9 mouse cellular contexts compared by ENCODE assay signal in the genomic region with DNA sequence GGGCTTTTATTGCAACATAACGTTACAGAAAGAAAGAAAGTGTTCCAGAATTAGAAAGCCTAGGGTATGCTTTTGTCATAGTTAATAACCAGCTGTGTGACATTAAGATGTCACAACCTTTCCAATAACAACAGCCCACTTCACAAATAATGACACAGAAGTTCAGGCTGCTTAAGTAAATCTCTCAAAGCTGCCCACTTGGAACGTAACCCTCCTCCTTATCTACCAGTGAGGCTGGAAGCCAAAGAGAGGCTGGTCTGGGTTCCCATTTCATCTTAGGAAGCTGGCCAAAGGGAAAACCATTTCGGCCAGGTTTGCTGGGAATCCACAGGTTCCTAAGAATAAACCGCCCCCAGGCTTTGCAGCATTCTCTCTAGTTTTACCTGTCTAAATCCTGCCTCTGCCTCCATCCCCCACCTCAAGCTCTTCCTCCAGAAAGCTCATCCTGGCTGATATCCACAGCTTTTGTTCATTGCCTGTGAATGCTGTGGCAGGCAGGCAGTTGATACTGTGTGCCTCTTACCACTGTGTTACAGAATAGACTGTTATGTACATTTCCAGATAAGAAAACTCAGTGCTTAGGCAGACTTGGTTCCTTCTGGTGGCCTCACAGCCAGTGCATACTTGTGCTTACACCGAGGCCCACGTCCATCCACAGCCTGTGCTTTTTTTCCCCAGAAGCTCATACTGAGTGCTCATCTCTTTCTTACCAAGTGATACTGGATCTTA. TPM values are rescaled to one million over a fixed set of nuclear protein-coding genes. Genes with fewer than 3 reads are reported as not detected.
DNase-seq lines count a peak whose midpoint lies in the region; ATAC-seq and TF ChIP-seq lines count a peak whose summit lies in the region.
"Had no signal": no experiment of that assay in that cellular context is flagged by ENCODE, and none has a peak within 500 bp of the region (broad histone marks: within the 10 kb centered on the region; RNA-seq: fewer than 3 reads in every experiment).

No protein-coding gene starts in this region.

- no peaks in the 10 kb centered on the region for H3K9me3 ChIP-seq in forebrain, embryonic 13.5 days (replicated peaks)
- H3K9me3 ChIP-seq in hindbrain, embryonic 12.5 days (replicated peaks) = no peaks in the 10 kb centered on the region
- H3K9me3 ChIP-seq in midbrain, embryonic 15.5 days = no peaks in the 10 kb centered on the region
- H3K9me3 ChIP-seq: embryonic facial prominence, embryonic 15.5 days had no signal

- H3K4me2 ChIP-seq in forebrain, embryonic 13.5 days = no peak overlapping the region
- no peak overlapping the region for H3K4me2 ChIP-seq in hindbrain, embryonic 12.5 days (replicated peaks)
- H3K4me2 ChIP-seq in midbrain, embryonic 15.5 days = no peak overlapping the region
- H3K4me2 ChIP-seq: embryonic facial prominence, embryonic 15.5 days had no signal

- H3K27ac ChIP-seq in gastrocnemius, adult 2 months = peak overlapping the region; percentile 31; the same call in 1 of the 2 replicates
- H3K27ac ChIP-seq in forebrain, embryonic 13.5 days = no peak overlapping the region
- peak overlapping the region; percentile 41; the same call in 1 of the 2 replicates for H3K27ac ChIP-seq in hindbrain, embryonic 12.5 days
- 0 out of 2 replicates have a peak overlapping the region, but pooled peaks have one; percentile 2 for H3K27ac ChIP-seq in midbrain, embryonic 15.5 days
- H3K27ac ChIP-seq: embryonic facial prominence, embryonic 15.5 days had no signal

- WGBS in forebrain, embryonic 13.5 days = 34% methylated on average over 6 of the region's 6 CpGs
- WGBS in hindbrain, embryonic 12.5 days = 32% methylated on average over 6 of the region's 6 CpGs
- WGBS in midbrain, embryonic 15.5 days = 24% methylated on average over 6 of the region's 6 CpGs

- peaks cover under 1% of the 10 kb centered on the region; the same call in 1 of the 2 replicates for H3K36me3 ChIP-seq in forebrain, embryonic 13.5 days (ENCODE audit: poor library complexity, severe bottlenecking)
- H3K36me3 ChIP-seq in hindbrain, embryonic 12.5 days = no peaks in the 10 kb centered on the region
- no peaks in the 10 kb centered on the region for H3K36me3 ChIP-seq in midbrain, embryonic 15.5 days (replicated peaks)
- H3K36me3 ChIP-seq: embryonic facial prominence, embryonic 15.5 days had no signal

- H3K4me1 ChIP-seq in forebrain, embryonic 13.5 days = peaks cover 31% of the 10 kb centered on the region
- H3K4me1 ChIP-seq in hindbrain, embryonic 12.5 days = peaks cover 27% of the 10 kb centered on the region
- H3K4me1 ChIP-seq in midbrain, embryonic 15.5 days = peaks cover 25% of the 10 kb centered on the region
- H3K4me1 ChIP-seq: embryonic facial prominence, embryonic 15.5 days had no signal

- H3K27me3 ChIP-seq in forebrain, embryonic 13.5 days = no peaks in the 10 kb centered on the region
- H3K27me3 ChIP-seq in hindbrain, embryonic 12.5 days = no peaks in the 10 kb centered on the region
- H3K27me3 ChIP-seq in midbrain, embryonic 15.5 days (replicated peaks) = no peaks in the 10 kb centered on the region
- H3K27me3 ChIP-seq: embryonic facial prominence, embryonic 15.5 days had no signal

- ATAC-seq in forebrain, embryonic 13.5 days = no peak
- no peak for ATAC-seq in hindbrain, embryonic 12.5 days (ENCODE audit: low FRiP score)
- no peak for ATAC-seq in midbrain, embryonic 15.5 days (replicated peaks)

- no peak for TF ChIP-seq CTCF in gastrocnemius, adult 2 months (IDR thresholded peaks at IDR 0.05)

- DNase-seq in gastrocnemius, adult 2 months = no peak
- DNase-seq in gastrocnemius, postnatal 14 days = no peak
- DNase-seq in natural killer cell, adult 2 months (ENCODE audit: low spot score in 2 of 2) = no peak
- no peak for DNase-seq in layer of hippocampus, adult 18-20 months (ENCODE audit: low spot score in 2 of 2)
- no peak for DNase-seq in right cerebral cortex, postnatal 14 days

- intact Hi-C loops in gastrocnemius, adult 2 months (cut with DNase I) = no loop called here
- intact Hi-C loops in gastrocnemius, postnatal 14 days (cut with DNase I; ENCODE audit: low total_unique reads) = loop anchor here (10.0 kb wide), 2 partner anchors 159 to 219 kb away; a partner anchor contains a TSS

- H3K9ac ChIP-seq in forebrain, embryonic 13.5 days = peak overlapping the region; percentile 34; the same call in 1 of the 2 replicates
- H3K9ac ChIP-seq in hindbrain, embryonic 12.5 days = no peak overlapping the region
- H3K9ac ChIP-seq in midbrain, embryonic 15.5 days = no peak overlapping the region
- H3K9ac ChIP-seq: embryonic facial prominence, embryonic 15.5 days had no signal

- no peak overlapping the region for H3K4me3 ChIP-seq in gastrocnemius, adult 2 months
- no peak overlapping the region for H3K4me3 ChIP-seq in forebrain, embryonic 13.5 days
- no peak overlapping the region for H3K4me3 ChIP-seq in hindbrain, embryonic 12.5 days
- no peak overlapping the region for H3K4me3 ChIP-seq in midbrain, embryonic 15.5 days
- H3K4me3 ChIP-seq: embryonic facial prominence, embryonic 15.5 days had no signal

RNA-seq across cellular contexts. Expression of a gene that starts 12.8 kb away (rescaled TPM):
- total RNA-seq in gastrocnemius, adult 2 months (2021) = 10 to 100 TPM; 50.0 to 71.3 TPM
- total RNA-seq in gastrocnemius, postnatal 14 days (2021) = 10 to 100 TPM; 37.3 to 39.2 TPM
- 35.4 and 40.8 TPM in 2 replicates for polyA plus RNA-seq in forebrain, embryonic 13.5 days (2015; fragmentation: Nextera tagmentation; extraction: Ambion mirVana)
- polyA plus RNA-seq in hindbrain, embryonic 12.5 days (2016; fragmentation: Nextera tagmentation; extraction: Ambion mirVana) = 37.8 and 38.4 TPM in 2 replicates
- polyA plus RNA-seq in midbrain, embryonic 15.5 days (2015; fragmentation: Nextera tagmentation; extraction: Ambion mirVana) = 40.6 and 50.1 TPM in 2 replicates
- 10 to 100 TPM; 59.2 to 60.1 TPM for total RNA-seq in layer of hippocampus, adult 18-20 months (2021)
